Mouse (Mus musculus) effector memory CD4-positive, alpha-beta T cell, adult 5 months (primary cell): Measurements from ENCODE around the gene Olfr452. TPM values are rescaled to one million over a fixed set of nuclear protein-coding genes. Genes with fewer than 3 reads are reported as not detected.

ENCODE experiments used
- polyA plus RNA-seq: library from polyadenylated mRNA; unstranded; fragments of 100-300 nt; shearing (Covaris generic); gene quantifications from one replicate; pipeline ENCODE4 v1.2.1, GENCODE M21; 2017

Olfr452 gene
- polyA plus RNA-seq: not detected

GRCm38 (mm10) chr6:42784793-42785192 is at the start of gene Olfr452:
Olfr452 (plus strand) TSS chr6:42785093.

GRCm38 (mm10) chr6:42739071-42739470 is 45.8 kb upstream of the Olfr452 start, which contains the start of gene Olfr453:
Olfr453 (plus strand) TSS chr6:42739371.

GRCm38 (mm10) chr6:42756104-42756503 is 28.8 kb upstream of the Olfr452 start, which contains the start of gene Olfr38:
Olfr38 (plus strand) TSS chr6:42756404.

GRCm38 (mm10) chr6:42811639-42812038 is 26.7 kb downstream of the Olfr452 start, which contains the start of gene Olfr450:
Olfr450 (plus strand) TSS chr6:42811939.

GRCm38 (mm10) chr6:42834084-42834483 is 49.2 kb downstream of the Olfr452 start, which contains the start of gene Olfr449:
Olfr449 (plus strand) TSS chr6:42834384.

Other genes with a start within 250 kb of the Olfr452 start
- gene Olfr455, start 237.5 kb upstream of the Olfr452 start, polyA plus RNA-seq: not detected
- 0.25 TPM for gene Tcaf3, start 187.4 kb upstream of the Olfr452 start, polyA plus RNA-seq
- not detected for gene Tcaf2, start 139.8 kb upstream of the Olfr452 start, polyA plus RNA-seq
- gene Tcaf1, start 75.0 kb upstream of the Olfr452 start, polyA plus RNA-seq: not detected
- gene Olfr453, start 45.7 kb upstream of the Olfr452 start, polyA plus RNA-seq: not detected
- gene Olfr38, start 28.7 kb upstream of the Olfr452 start, polyA plus RNA-seq: not detected
- gene Olfr450, start 26.8 kb downstream of the Olfr452 start, polyA plus RNA-seq: not detected
- gene Olfr449, start 49.3 kb downstream of the Olfr452 start, polyA plus RNA-seq: not detected
- not detected for gene Olfr448, start 105.3 kb downstream of the Olfr452 start, polyA plus RNA-seq
- gene Olfr447, start 123.8 kb downstream of the Olfr452 start, polyA plus RNA-seq: not detected
- 0.09 TPM for gene Olfr446, start 136.3 kb downstream of the Olfr452 start, polyA plus RNA-seq
- not detected for gene Olfr444, start 164.0 kb downstream of the Olfr452 start, polyA plus RNA-seq